ENCODE assay signal across 17 mouse cellular contexts in the genomic region with DNA sequence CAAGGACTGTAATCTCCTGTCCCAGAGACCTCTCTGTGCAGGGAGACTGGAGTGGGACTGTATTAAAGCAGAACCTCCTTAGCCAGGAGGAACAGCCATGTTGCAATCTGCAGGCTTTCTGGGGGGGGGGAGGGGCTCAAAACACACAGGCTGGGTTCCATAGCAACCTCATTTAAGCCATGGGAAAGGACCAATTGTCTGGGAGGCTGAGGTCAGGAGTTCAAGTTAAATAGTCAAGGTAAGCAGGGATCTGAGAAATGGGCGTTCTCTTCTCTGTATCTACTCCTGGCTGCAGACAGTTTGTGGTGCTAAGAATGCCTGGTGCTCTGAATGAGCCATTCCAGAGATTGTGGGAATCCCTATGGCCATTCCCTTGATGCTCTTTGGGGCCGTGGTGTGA. TPM values are rescaled to one million over a fixed set of nuclear protein-coding genes. Genes with fewer than 3 reads are reported as not detected.
"Had no signal": no experiment of that assay in that cellular context is flagged by ENCODE, and none has a peak within 500 bp of the region (broad histone marks: within the 10 kb centered on the region; RNA-seq: fewer than 3 reads in every experiment).

No protein-coding gene starts in this region.

- DNase-seq: cerebellum, adult 9-10 months; cerebellum, adult 9-11 months; cerebellum, postnatal 10 days; cerebellum, postnatal 14 days; cerebellum, postnatal 25 days; cerebellum, postnatal 36 days; embryo, embryonic 11 days; gastrocnemius, adult 2 months; gastrocnemius, postnatal 10 days; gastrocnemius, postnatal 14 days; gastrocnemius, postnatal 25 days; gastrocnemius, postnatal 36 days; heart, adult 11 months; heart, adult 18-20 months; heart, adult 2 months had no signal

RNA-seq across cellular contexts. Expression of a gene that starts 41.5 kb away (rescaled TPM):
- total RNA-seq: common myeloid progenitor, adult 5-6 weeks; granulocyte monocyte progenitor cell, adult 5-6 weeks had no signal
